Mouse (Mus musculus): ENCODE results near the gene Cep70.
A peak's percentile ranks its signal among the peaks of the same experiment; 100 is the strongest.

Gene Cep70

DNA sequence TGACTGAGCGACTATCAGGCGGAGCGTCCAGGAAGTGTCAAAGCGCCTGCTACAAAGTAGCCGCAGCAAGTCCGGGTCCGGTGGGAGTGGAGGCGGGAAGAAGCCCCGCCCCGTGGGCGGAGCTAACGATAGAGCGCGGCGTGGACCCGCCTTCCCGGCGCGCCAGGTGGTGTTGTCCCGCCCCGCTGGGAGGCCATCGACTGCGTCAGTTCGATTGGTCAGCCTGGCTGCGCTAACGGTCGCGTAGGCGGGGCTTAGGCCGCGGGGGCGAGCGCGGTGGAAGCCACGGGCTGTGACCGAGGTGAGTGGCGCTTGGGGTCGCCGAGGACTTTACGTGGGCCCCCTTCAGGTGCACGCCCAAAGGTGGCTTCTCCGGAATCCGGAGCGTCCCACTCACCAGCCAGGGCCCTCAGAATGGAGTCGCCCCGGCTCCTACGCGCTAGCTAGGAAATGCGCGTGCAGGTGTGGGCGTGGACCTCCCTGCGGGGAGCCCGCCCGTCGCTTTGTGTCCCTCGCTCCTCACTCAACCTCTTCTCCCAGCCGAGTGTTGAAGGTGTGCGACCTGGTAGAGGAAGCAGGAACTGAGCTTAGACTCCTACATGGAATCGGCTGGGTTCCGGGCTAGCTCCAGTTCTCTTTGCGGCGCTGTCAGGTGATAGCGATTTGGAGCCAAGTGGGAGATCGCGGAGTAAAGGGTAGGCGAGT lies at the start of gene Cep70:
TSS of gene Cep70 (plus strand) at position 178 of the 705 bp plus-strand sequence.
- peak; percentile 97 to 99 for DNase-seq

DNA sequence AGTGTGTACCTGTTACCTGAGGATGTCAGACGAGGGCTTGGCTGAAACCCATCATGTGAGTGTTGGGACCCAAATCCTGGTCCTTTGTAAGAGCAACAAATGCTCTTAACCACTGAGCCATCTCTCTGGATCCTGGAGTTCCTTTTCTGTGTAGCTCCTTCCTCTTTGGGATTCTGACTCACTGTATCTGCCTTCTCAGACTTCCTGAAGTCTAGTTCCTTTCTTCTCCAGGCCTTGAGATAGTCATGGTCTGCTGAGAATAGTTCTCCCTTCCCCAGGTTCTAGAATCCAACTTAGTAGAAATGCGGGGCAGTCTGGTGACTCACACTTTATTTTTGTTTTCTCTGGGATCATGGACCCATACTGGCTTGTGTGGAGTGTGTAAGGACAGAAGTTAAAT lies 30.5 kb upstream of the Cep70 start:
- DNase-seq, result no peak

DNA sequence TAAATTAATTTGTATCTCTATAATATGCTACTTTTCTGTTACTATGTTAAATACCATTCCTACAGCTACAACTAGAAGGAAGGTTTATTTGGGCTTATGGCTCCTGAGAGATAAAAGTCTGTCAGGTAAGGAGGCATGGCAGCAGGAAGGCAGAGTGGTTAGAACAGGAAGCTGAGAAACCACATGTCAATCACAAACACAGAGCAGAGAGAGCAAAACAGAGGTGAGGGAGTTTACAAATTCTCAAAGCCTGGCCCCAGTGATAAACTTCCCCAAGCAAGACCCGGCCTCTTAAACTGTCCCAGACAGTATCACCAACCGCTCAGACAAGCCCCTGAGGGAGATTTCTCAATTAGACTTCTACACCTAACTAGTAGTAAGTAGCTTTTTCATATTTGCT lies 27.0 kb upstream of the Cep70 start:
- DNase-seq, result no peak

DNA sequence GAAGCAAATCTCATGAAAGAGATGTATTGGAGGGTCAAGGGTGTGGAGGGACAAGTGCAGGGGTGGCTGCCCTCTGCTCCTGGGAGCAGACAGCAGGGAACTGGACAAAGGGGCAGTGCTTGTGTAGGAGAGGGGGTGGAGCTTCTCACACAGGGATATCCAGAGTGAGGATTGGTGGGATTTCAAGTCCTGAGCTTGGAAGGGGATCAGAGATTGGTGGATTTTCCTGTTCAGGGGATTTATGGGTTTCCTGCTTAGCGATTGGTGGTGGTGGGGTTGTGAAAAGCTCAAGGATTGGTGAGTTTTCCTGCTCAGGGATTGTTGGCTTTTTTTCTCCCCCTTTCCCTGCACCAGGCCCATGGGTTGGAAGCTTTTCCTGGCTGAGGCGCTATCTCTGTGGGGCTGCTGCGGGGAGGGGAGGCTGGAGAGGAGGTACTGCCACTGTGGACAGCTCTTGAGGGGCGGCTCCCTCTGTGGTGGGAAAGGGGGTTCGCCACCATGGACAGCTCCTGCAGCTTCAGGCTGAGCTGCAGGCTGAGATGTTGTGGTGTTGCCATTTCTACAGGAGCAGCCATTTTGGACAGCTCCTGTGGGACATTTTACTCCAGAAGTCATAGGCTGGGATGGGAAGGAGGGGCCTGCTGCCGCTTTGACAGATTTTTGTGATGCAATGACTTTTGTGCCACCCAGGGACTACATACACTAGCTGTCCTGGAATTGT lies 25.0 kb upstream of the Cep70 start:
- no peak for DNase-seq

DNA sequence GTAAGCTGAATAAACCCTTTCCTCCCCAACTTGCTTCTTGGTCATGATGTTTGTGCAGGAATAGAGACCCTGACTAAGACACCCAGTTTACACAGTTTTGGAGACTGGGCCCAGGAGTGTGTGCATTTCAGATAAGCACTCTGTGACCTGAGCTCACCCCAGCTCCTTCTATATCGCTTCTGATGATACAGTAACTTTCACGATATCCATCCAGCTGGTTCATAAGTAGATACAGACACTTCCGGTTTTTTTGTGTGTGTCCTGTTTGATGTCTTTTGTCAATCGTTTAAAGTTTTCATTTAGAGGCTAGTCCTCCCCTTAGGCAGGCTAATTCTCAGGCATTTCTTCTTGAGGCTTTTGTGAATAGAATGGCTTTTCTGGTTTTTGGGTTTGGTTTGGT lies 21.5 kb upstream of the Cep70 start:
- DNase-seq, result no peak

DNA sequence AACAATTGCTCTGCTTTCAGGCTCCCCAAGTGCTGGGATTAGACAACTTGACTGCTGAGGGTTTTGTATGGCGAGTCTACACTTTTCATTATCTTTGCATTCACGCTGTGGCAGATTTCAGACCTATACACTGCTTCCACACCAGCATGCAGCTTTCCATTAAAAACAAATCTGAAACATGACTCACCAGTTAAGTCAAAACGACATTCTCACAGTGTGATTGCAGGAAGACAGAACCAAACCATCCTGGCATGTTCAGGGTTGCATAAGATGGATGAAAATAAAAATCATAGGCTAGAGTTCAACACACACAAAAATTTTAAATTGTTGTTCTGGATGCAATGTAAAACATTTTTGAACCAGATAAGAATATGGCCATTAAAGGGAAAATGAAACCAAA lies 18.6 kb upstream of the Cep70 start:
- no peak for DNase-seq

DNA sequence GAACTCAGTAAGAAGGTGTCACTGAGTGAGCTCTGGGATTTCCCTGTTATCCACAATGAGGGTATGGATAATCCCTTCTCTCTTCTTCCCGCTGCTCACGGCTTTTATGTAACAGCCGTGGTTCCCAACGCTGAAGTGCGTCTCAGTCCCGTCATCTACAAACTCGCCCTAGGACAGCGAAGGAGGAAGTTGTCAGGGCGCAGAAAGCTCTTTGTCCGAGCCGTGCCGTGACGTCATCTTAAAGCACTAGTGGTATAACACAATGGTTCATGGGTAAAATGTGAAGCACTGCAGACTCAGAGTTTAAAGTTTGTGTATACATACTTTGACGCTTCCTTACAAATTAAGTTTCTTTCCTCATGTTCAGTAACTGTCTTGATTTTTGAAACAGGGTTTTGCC lies 13.7 kb upstream of the Cep70 start:
- no peak for DNase-seq

DNA sequence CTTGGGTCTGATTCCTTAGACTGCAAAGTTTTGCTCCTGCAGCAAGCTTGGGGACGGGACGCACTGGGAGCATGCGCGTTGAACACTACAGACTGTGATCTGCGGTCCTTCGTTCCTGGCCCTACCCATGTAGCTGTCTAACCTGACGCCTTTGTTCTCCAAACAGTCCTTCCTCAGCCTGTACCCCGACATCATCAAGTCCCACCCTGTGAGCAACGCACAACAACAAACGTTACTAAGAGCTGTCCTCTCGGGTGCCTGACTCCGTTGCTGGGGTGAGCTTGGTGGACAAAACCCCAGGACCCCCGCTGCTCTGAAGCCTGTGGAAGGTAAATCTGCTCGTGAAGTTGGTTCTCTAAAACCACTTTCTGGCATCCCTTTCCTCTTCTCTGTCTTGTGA lies 6.0 kb upstream of the Cep70 start, which contains the start of gene Faiml:
TSS of gene Faiml (minus strand) at position 101 of the 400 bp plus-strand sequence.
- DNase-seq, result no peak

DNA sequence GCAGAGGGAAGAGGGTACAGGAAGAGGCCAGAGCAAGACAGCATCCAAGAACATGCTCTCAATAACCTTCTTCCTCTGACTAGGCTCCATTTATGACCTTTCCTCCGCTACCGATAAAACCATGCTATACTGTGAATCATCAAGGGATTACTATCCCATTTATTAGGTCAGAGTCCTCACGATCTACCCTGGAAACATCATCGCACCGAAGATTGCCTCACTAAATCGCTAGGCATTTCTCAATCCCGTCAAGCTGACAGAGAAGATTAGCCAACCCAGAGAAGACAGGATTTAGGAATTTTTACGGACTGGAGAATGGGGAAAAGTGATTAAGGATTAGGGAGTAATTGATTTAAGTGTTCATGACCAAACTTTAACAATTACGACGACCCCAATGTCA lies 4.9 kb upstream of the Cep70 start:
- DNase-seq, result no peak

- no peak for DNase-seq
Observed at GRCm38 (mm10) chr9:99239256-99239655, 3.9 kb upstream of the Cep70 start.

DNA sequence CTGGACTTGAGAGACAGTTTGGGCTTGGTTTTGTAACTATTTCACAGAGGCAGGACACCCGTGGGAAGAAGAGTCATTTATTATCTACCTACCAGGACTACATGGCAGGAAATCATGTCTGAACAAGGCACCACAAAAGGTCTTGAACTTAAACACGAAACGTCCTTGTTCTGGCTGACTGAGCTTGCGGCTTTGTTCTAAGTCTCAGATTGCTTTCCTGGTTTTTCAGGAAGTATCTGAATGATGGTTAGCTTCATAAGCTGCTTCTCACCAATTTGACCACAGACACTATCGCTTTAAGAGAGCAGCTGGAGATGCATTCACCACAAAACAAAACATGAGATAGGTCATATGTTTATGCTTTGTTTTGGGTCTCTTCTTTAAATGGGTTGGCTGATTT lies 2.6 kb upstream of the Cep70 start:
- DNase-seq, result no peak

DNA sequence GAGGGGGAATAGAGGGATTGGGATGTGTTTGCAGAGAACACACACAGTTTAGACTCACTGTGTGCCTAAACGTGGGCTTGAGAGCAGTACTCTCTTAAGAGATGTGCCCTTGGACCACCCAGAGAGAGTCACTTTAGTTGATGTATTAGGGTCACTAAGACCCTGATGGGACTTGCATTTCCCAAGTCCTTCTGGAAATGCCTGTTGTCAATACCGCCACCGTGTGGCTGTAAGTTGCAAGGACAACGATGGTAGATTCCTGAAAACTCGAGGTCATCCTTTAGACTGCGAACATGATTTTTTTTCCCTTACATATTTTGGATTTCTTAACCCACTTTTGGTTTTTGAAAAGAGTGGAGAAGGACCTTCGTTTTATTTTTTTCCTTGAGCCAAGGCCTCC lies 1.1 kb upstream of the Cep70 start:
- DNase-seq, result peak; percentile 61 to 73

GRCm38 (mm10) chr9:99242533-99243189 lies 506 bp upstream of the Cep70 start:
- peak in 1 of 2 experiments; percentile 10 for DNase-seq

DNA sequence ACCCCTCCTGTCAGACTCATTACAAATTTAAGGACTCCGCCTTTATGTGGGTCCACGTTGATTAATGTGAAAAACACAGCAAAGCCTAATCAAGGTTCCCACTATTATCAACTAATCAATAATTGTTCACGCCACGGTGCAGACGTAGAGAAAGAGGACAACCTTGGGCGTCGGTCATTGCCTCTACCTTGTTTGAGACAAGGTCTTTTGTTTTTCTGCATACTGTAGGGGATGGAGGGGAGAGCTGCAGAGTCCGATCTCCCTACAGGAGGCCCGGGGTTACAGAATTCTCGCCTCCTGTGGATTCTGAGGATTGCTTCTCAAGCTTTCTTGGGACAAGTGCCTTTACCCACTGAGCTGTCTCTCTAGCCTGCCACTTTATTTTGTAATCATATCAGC lies 727 bp downstream of the Cep70 start:
- peak in 1 of 2 experiments; percentile 9 for DNase-seq

- no peak for DNase-seq
Observed at GRCm38 (mm10) chr9:99248304-99248703, 5.1 kb downstream of the Cep70 start.

DNA sequence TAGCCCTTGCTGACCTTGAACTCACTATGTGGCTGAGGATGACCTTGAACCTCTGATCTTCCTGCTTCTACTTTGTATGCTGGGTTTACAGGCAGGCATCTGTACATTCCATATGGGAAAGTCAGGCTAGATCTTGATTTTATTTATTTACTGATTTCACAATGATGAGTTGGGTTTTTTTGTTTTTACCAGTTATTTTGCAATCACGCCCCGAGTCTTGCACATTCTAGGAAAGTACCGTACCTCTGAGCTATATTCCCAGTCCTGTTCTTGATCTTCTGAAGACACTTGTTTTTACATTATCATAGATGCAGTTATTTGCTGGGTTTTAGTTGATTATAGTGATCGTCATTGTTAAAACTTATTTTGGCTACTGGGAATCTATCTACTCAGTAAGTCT lies 5.7 kb downstream of the Cep70 start:
- DNase-seq, result no peak

- no peak for DNase-seq
Observed at GRCm38 (mm10) chr9:99253861-99254260, 10.7 kb downstream of the Cep70 start.

- no peak for DNase-seq
Observed at GRCm38 (mm10) chr9:99256206-99256605, 13.0 kb downstream of the Cep70 start.

GRCm38 (mm10) chr9:99256821-99257220 lies 13.7 kb downstream of the Cep70 start:
- no peak for DNase-seq

DNA sequence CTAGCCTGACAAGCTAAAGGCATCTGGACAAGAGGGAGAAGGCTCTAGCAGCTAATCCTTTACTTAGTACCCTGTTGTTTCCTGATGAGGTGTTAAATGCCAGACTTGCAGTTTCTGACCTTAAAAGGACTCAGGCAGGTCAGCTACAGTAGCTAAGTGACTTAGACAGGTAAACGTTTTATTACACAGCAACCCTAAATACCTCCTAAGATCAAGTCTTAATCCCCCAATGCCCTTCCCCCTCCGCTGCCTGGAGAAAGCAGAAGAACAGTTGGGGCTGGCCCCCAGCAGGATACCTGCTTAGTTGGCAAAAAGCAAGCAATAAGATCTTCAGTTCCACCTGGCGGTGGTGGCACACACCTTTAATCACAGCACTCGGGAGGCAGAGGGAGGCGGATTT lies 15.7 kb downstream of the Cep70 start:
- no peak for DNase-seq

- DNase-seq, result no peak
Observed at GRCm38 (mm10) chr9:99304296-99304695, 61.1 kb downstream of the Cep70 start.

DNA sequence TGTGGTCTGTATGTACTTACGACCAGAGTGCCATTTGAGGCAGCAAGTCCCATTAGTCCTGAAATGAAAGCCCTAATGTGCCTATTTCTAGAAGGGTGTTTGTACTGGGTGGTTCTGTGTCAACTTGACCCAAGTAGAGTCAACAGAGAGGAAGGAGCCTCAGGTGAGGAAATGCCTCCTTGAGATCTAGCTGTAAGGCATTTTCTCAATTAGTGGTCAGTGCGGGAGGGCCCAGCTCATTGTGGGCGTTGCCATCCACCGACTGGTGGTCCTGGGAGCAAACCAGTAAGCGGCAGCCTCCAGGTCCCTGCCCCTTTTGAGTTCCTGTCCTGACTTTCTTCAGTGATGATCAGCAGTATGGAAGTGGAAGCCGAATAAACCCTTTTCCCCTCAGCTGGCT lies 63.1 kb downstream of the Cep70 start:
- no peak for DNase-seq

DNA sequence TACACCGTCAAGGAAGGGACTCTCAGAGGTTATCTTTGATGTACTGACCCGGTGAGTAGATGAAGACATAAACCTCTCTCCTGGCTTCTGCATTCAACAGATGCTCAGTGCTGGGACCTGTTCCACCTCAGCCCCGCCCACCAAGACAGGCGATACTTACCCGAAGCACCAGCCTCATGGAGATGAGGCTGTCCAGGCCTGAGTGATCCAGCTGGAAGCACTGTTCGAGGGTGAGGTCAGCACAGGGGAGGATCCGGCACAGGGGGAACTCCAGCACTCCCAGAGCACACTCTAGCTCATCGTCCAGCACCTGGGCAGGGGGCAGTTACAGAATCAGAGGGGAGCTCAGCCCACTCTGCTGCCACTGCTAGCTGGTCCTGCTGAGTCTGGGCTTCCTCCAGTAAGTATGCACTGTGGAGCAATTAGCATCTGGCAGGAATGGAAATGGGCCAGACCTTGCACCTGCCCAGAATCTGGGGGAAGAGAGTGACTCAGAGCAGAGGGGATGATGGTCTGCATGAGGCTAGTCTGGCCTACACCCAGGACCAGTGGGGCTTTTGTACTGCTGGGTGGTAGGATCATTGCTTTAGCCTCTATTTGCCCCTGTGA lies 76.3 kb downstream of the Cep70 start:
- no peak for DNase-seq

- DNase-seq, result peak in 1 of 2 experiments; percentile 20
Observed at GRCm38 (mm10) chr9:99320006-99320405, 76.8 kb downstream of the Cep70 start.
